Mouse (Mus musculus) cortical plate, adult 2 months (tissue): ENCODE measurements around the gene Fam222b.

Experiments
- CTCF ChIP-seq: fragments of 200-500 bp; IDR thresholded peaks from 2 replicates; pipeline ENCODE4 v1.5.1; 2011; ENCODE audit warnings: mild to moderate bottlenecking, control low read depth, low read length; ENCODE audit not compliant: insufficient read depth; ENCODE audit errors: extremely low read depth
- POLR2A ChIP-seq: fragments of 200-500 bp; IDR thresholded peaks from 2 replicates; pipeline ENCODE4 v1.6.1; 2011; ENCODE audit warnings: mild to moderate bottlenecking, low read length, control low read depth; ENCODE audit not compliant: insufficient read depth; ENCODE audit errors: extremely low read depth

DNA sequence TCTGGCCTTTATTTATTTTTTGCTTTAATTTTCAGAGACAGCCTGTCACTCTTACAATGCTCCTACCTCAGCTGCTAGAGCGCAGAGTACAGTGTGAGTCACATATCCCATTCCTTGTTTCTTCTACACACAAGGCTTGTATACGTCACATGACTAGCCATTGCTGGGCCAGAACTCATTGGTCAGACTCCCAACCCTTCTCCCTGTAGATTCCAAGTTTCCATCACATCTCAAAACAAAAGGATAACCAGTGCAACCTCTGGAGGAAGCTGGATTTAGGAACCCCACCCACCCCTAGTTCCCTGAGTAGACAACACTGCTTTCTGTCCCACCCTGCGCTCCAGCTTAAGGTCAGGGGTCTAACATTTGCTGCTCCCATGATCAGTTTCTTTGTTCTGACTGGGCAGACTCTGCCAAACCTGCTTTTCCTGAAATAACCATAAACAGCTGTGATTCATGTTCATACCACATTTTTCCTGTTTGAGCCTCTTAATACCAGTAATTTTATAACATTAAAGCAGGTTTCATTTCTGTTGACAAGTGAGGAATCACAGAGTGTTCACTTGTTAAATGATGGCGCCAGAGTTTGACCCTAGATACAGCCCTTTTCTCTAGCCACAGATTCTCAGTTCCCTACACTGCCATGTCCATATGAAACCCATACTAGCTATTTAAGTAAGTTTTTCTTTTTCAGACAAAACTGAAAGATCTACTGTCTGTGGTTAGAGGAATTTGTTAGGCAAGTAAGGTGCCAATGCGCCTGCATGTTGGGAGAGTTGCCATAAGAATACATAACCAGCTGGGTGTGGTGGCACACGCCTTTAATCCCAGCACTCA, 52.5 kb downstream of the Fam222b start:
- TF ChIP-seq POLR2A: no peak
- no peak for TF ChIP-seq CTCF
